Mouse (Mus musculus): Measurements from ENCODE around the gene Ktn1.

The Ktn1 gene

GRCm38 (mm10) chr14:47751422-47752205 is 103.4 kb downstream of the Ktn1 start:
- in situ Hi-C loops (cut with MboI, MseI), result loop anchor here (10.0 kb wide), 2 partner anchors 393 to 613 kb away; no protein-coding TSS in a partner anchor

- in situ Hi-C loops (cut with MboI, MseI), result loop anchor here (10.0 kb wide), 2 partner anchors 391 to 611 kb away; no protein-coding TSS in a partner anchor
Observed at GRCm38 (mm10) chr14:47753561-47753960, 105.3 kb downstream of the Ktn1 start.

- in situ Hi-C loops (cut with MboI, MseI), result loop anchor here (10.0 kb wide), 2 partner anchors 390 to 610 kb away; no protein-coding TSS in a partner anchor
Observed at GRCm38 (mm10) chr14:47754253-47754897, 106.1 kb downstream of the Ktn1 start.

GRCm38 (mm10) chr14:47756411-47757065 is 108.3 kb downstream of the Ktn1 start:
- in situ Hi-C loops (cut with MboI, MseI), result loop anchor here (10.0 kb wide), 2 partner anchors 388 to 608 kb away; no protein-coding TSS in a partner anchor

- in situ Hi-C loops (cut with MboI, MseI), result no loop called here
Observed at GRCm38 (mm10) chr14:47765192-47765591, 116.9 kb downstream of the Ktn1 start.

GRCm38 (mm10) chr14:47765796-47766195 is 117.5 kb downstream of the Ktn1 start:
- in situ Hi-C loops (cut with MboI, MseI), result no loop called here

- in situ Hi-C loops (cut with MboI, MseI), result no loop called here
Observed at GRCm38 (mm10) chr14:47766373-47766772, 118.1 kb downstream of the Ktn1 start.

- in situ Hi-C loops (cut with MboI, MseI), result no loop called here
Observed at GRCm38 (mm10) chr14:47771496-47771895, 123.2 kb downstream of the Ktn1 start.

- in situ Hi-C loops (cut with MboI, MseI), result no loop called here
Observed at GRCm38 (mm10) chr14:47775543-47775942, 127.3 kb downstream of the Ktn1 start.

GRCm38 (mm10) chr14:47776260-47777035 is 128.2 kb downstream of the Ktn1 start:
- in situ Hi-C loops (cut with MboI, MseI), result no loop called here

GRCm38 (mm10) chr14:47786112-47786511 is 137.9 kb downstream of the Ktn1 start:
- in situ Hi-C loops (cut with MboI, MseI), result no loop called here

Measured in T-helper 2 cell (primary cell).